7 mouse cellular contexts compared by ENCODE assay signal in the genomic region with DNA sequence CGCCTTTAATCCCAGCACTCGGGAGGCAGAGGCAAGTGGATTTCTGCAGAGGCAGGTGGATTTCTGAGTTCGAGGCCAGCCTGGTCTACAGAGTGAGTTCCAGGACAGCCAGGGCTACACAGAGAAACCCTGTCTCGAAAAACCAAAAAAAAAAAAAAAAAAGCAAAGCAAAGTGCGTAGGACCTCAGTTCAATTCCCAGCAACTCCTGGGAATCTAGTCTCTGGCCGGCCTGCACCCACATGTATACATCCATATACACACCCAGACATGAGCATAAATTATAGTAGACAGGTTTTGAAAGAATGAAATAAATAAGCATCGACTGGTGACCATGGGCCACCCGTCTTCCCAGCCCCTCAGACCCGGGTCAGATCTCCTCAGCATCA. TPM values are rescaled to one million over a fixed set of nuclear protein-coding genes. Genes with fewer than 3 reads are reported as not detected.
A peak's percentile ranks its signal among the peaks of the same experiment; 100 is the strongest.
DNase-seq lines count a peak whose midpoint lies in the region; ATAC-seq and TF ChIP-seq lines count a peak whose summit lies in the region.
"Not testable (repeated sequence)": the region's sequence is repeated elsewhere in the genome, so short reads cannot be mapped to it uniquely, and the experiment has no call there.

No protein-coding gene starts in this region.

- peak overlapping the region; percentile 65 for H3K4me2 ChIP-seq in forebrain, embryonic 13.5 days
- peak overlapping the region; percentile 83 for H3K4me2 ChIP-seq in heart, embryonic 15.5 days
- peak overlapping the region; percentile 54 for H3K4me2 ChIP-seq in intestine, embryonic 16.5 days (ENCODE audit: low read depth, low read length)
- H3K4me2 ChIP-seq in limb, embryonic 14.5 days (replicated peaks; ENCODE audit: low read depth, low read length, severe bottlenecking), result peak overlapping the region; percentile 77; the same call in 1 of the 2 replicates
- H3K4me2 ChIP-seq in neural tube, embryonic 13.5 days, result peak overlapping the region; percentile 58

- DNase-seq in limb, embryonic 14.5 days (ENCODE audit: low spot score), result not testable (repeated sequence)

- 0 out of 2 replicates have a peak, but pooled peaks have one; percentile 2 for ATAC-seq in forebrain, embryonic 13.5 days
- not testable (repeated sequence) for ATAC-seq in heart, embryonic 15.5 days (replicated peaks; ENCODE audit: insufficient number of reproducible peaks, insufficient read depth, low FRiP score, low read depth); intestine, embryonic 16.5 days; limb, embryonic 14.5 days (ENCODE audit: low FRiP score, low read depth)
- 0 out of 2 replicates have a peak, but pooled peaks have one; percentile 4 for ATAC-seq in neural tube, embryonic 13.5 days (ENCODE audit: low read depth)

- not testable (repeated sequence) for H3K9me3 ChIP-seq in forebrain, embryonic 13.5 days (replicated peaks); heart, embryonic 15.5 days (replicated peaks); intestine, embryonic 16.5 days (ENCODE audit: control insufficient read depth, low read length); limb, embryonic 14.5 days (ENCODE audit: control insufficient read depth, low read length); neural tube, embryonic 13.5 days

- not testable (repeated sequence) for H3K27me3 ChIP-seq in forebrain, embryonic 13.5 days; heart, embryonic 15.5 days; intestine, embryonic 16.5 days (replicated peaks; ENCODE audit: control insufficient read depth, insufficient read depth, low read length); limb, embryonic 14.5 days (ENCODE audit: control insufficient read depth, insufficient read depth, low read length); neural tube, embryonic 13.5 days

- WGBS in forebrain, embryonic 13.5 days, result 74% methylated on average over 9 of the region's 9 CpGs
- 76% methylated on average over 9 of the region's 9 CpGs for WGBS in heart, embryonic 15.5 days
- 66% methylated on average over 8 of the region's 9 CpGs for WGBS in intestine, embryonic 16.5 days
- WGBS in limb, embryonic 14.5 days, result 74% methylated on average over 9 of the region's 9 CpGs
- 87% methylated on average over 4 of the region's 9 CpGs for WGBS in macrophage (ENCODE audit: missing documents)
- 50% methylated on average over 9 of the region's 9 CpGs for WGBS in neural tube, embryonic 13.5 days

- H3K36me3 ChIP-seq in forebrain, embryonic 13.5 days (ENCODE audit: poor library complexity, severe bottlenecking); heart, embryonic 15.5 days; intestine, embryonic 16.5 days (ENCODE audit: control insufficient read depth, insufficient read depth, low read length); limb, embryonic 14.5 days (ENCODE audit: control insufficient read depth, insufficient read depth, low read length); macrophage (ENCODE audit: inconsistent target); neural tube, embryonic 13.5 days: not testable (repeated sequence)

- peaks cover 23% of the 10 kb centered on the region for H3K79me2 ChIP-seq in macrophage (ENCODE audit: inconsistent target)

- peaks cover 13% of the 10 kb centered on the region for H3K4me1 ChIP-seq in brown adipose tissue, adult 24 weeks (ENCODE audit: control insufficient read depth, insufficient read depth, insufficient read length, low read length)
- H3K4me1 ChIP-seq in forebrain, embryonic 13.5 days, result peaks cover 27% of the 10 kb centered on the region
- H3K4me1 ChIP-seq in heart, embryonic 15.5 days (replicated peaks), result peaks cover 84% of the 10 kb centered on the region
- peaks cover 29% of the 10 kb centered on the region for H3K4me1 ChIP-seq in intestine, embryonic 16.5 days (ENCODE audit: control insufficient read depth, insufficient read depth, low read length)
- peaks cover 15% of the 10 kb centered on the region for H3K4me1 ChIP-seq in limb, embryonic 14.5 days (ENCODE audit: control insufficient read depth, insufficient read depth, low read length)
- peaks cover 39% of the 10 kb centered on the region for H3K4me1 ChIP-seq in neural tube, embryonic 13.5 days (replicated peaks)

- TF ChIP-seq POLR2A in limb, embryonic 14.5 days (IDR thresholded peaks at IDR 0.05; ENCODE audit: borderline replicate concordance, extremely low read depth, insufficient read depth, insufficient read length), result not testable (repeated sequence)

- peak overlapping the region; percentile 57 for H3K4me3 ChIP-seq in brown adipose tissue, adult 24 weeks (ENCODE audit: insufficient read depth, low read depth, low read length)
- peak overlapping the region; percentile 39 for H3K4me3 ChIP-seq in forebrain, embryonic 13.5 days
- peak overlapping the region; percentile 52 for H3K4me3 ChIP-seq in heart, embryonic 15.5 days
- H3K4me3 ChIP-seq in intestine, embryonic 16.5 days (ENCODE audit: low read length), result peak overlapping the region; percentile 44
- H3K4me3 ChIP-seq in limb, embryonic 14.5 days (replicated peaks; ENCODE audit: low read length), result peak overlapping the region; percentile 37
- peak overlapping the region; percentile 45 for H3K4me3 ChIP-seq in macrophage (ENCODE audit: inconsistent target)
- peak overlapping the region; percentile 33 for H3K4me3 ChIP-seq in neural tube, embryonic 13.5 days

- H3K9ac ChIP-seq in forebrain, embryonic 13.5 days, result peak overlapping the region; percentile 63
- peak overlapping the region; percentile 54; the same call in 1 of the 2 replicates for H3K9ac ChIP-seq in heart, embryonic 15.5 days
- H3K9ac ChIP-seq in intestine, embryonic 16.5 days (ENCODE audit: low read depth, low read length), result peak overlapping the region; percentile 65
- peak overlapping the region; percentile 57; the same call in 1 of the 2 replicates for H3K9ac ChIP-seq in limb, embryonic 14.5 days (ENCODE audit: low read depth, low read length, severe bottlenecking)
- peak overlapping the region; percentile 62 for H3K9ac ChIP-seq in neural tube, embryonic 13.5 days

- peak overlapping the region; percentile 57; the same call in 1 of the 2 replicates for H3K27ac ChIP-seq in brown adipose tissue, adult 24 weeks (replicated peaks; ENCODE audit: low read depth, low read length)
- peak overlapping the region; percentile 89 for H3K27ac ChIP-seq in forebrain, embryonic 13.5 days
- H3K27ac ChIP-seq in heart, embryonic 15.5 days, result peak overlapping the region; percentile 93
- peak overlapping the region; percentile 59 for H3K27ac ChIP-seq in intestine, embryonic 16.5 days (ENCODE audit: low read length)
- peak overlapping the region; percentile 35; the same call in 1 of the 2 replicates for H3K27ac ChIP-seq in limb, embryonic 14.5 days (replicated peaks; ENCODE audit: low read depth, low read length)
- peak overlapping the region; percentile 95 for H3K27ac ChIP-seq in macrophage
- H3K27ac ChIP-seq in neural tube, embryonic 13.5 days (replicated peaks), result peak overlapping the region; percentile 89

RNA-seq across cellular contexts. Expression of a gene that starts 54.1 kb away (rescaled TPM):
- polyA plus RNA-seq in brown adipose tissue, adult 24 weeks (2012; ENCODE audit: insufficient read depth, insufficient read length, missing spikeins), result 77.0 and 152 TPM in 2 replicates
- polyA plus RNA-seq in forebrain, embryonic 13.5 days (2015; fragmentation: Nextera tagmentation; extraction: Ambion mirVana), result 21.0 and 22.0 TPM in 2 replicates
- 17.9 and 18.2 TPM in 2 replicates for polyA plus RNA-seq in heart, embryonic 15.5 days (2015; fragmentation: Nextera tagmentation; extraction: Ambion mirVana)
- polyA plus RNA-seq in intestine, embryonic 16.5 days (2015; fragmentation: Nextera tagmentation; extraction: Ambion mirVana), result 11.8 and 12.8 TPM in 2 replicates
- 18.4 and 23.3 TPM in 2 replicates for polyA plus RNA-seq in limb, embryonic 14.5 days (2012; rRNA removed)
- polyA plus RNA-seq in limb, embryonic 14.5 days (2014; fragmentation: Nextera tagmentation; extraction: Ambion mirVana), result 15.7 TPM in 2 replicates
- 1,000 to 10,000 TPM in 6 of 26 experiments, 100 to 1,000 TPM in 19, 10 to 100 TPM in 1; 95.1 to 1,355 (median 578) TPM for total RNA-seq in macrophage (2018; cell fraction: chromatin; rRNA removed)
- 1,000 to 10,000 TPM in 3 of 26 experiments, 100 to 1,000 TPM in 21, 10 to 100 TPM in 2; 64.1 to 1,333 (median 331) TPM for total RNA-seq in macrophage (2018; cell fraction: cytosol; rRNA removed)
- total RNA-seq in macrophage (2018; cell fraction: nucleus; rRNA removed), result 1,000 to 10,000 TPM in 10 of 26 experiments, 100 to 1,000 TPM in 15, 10 to 100 TPM in 1; 94.8 to 1,462 (median 879) TPM
- 30.0 to 53.7 TPM (median 48.6 TPM) in 3 replicates for polyA plus RNA-seq in macrophage (2018)
- 12.4 and 14.4 TPM in 2 replicates for polyA plus RNA-seq in neural tube, embryonic 13.5 days (2015; fragmentation: Nextera tagmentation; extraction: Ambion mirVana)

Comparison
In these comparisons a context has a peak if more than half of its experiments do, and no peak if none do; other contexts are left out.
1. H3K27ac ChIP-seq: peak in every context shown above with its lines; median percentile 95 in macrophage; 93 in heart, embryonic 15.5 days; 89 in forebrain, embryonic 13.5 days; 89 in neural tube, embryonic 13.5 days; 59 in intestine, embryonic 16.5 days; 57 in brown adipose tissue, adult 24 weeks; 35 in limb, embryonic 14.5 days.